Mouse (Mus musculus) Patski (cell line): ENCODE data around the gene Psmg4. TPM values are rescaled to one million over a fixed set of nuclear protein-coding genes. Genes with fewer than 3 reads are reported as not detected.

Source experiments
- ATAC-seq: fragments of 100-300 bp; one replicate; pipeline ENCODE4 v1.8.0; 2021
- CTCF ChIA-PET: fragments of 350-600 bp; sonication (Branson Sonifier 250); formaldehyde crosslinking; loops from one replicate; lab custom pipeline; 2022; ENCODE audit warnings: inconsistent platforms; lab: Charles Lee
- POLR2A ChIA-PET: fragments of 350-600 bp; sonication (Branson Sonifier 250); formaldehyde crosslinking; loops from one replicate; lab custom pipeline; 2022; ENCODE audit warnings: antibody characterized with exemption, inconsistent platforms; lab: Charles Lee
- DNase-seq: peaks from one replicate; pipeline ENCODE4 v3.0.0-alpha.2; 2011; ENCODE audit warnings: low read depth, low spot score
- H3K27me3 ChIP-seq: fragments of 371-371 bp; one replicate; pipeline ENCODE4 v1.5.1; 2021
- CTCF ChIP-seq: fragments of 100-300 bp; IDR thresholded peaks from one replicate; pipeline ENCODE4 v1.5.1; 2021
- in situ Hi-C: fragments of 300-500 bp; cut with MboI; formaldehyde crosslinking; loops from 3 replicates; pipeline ENCODE4 v1.11.1; 2018; ENCODE audit warnings: low pct_unique_long_range_greater_than_20kb, mixed read lengths
- polyA plus RNA-seq: library from polyadenylated mRNA; unstranded; gene quantifications from one replicate; pipeline ENCODE4 v1.2.3, GENCODE M21; 2021

The Psmg4 gene
- polyA plus RNA-seq, 1 experiment from 2014 or later = 36.6 TPM

DNA sequence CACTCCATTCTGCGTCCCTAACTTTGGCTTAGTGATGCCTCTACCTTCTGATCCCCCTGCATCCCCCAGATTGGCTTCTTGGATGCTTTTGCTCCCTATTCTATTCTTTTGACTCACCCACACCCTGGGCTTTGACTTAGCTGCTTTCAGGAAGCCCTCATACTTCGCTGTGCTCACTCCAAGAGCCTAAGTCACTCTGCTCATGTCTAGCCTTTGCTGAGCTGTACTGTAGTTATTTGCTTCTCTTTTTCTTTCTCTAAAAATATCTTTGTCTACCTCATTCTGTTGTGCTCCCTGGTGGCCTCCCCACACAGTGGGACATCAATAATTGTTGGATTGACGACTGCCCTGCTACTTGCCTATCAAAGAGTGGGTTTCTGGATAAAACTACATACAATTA is 14.6 kb upstream of the Psmg4 start:
- no peak for TF ChIP-seq CTCF
- DNase-seq = no peak
- H3K27me3 ChIP-seq = no peaks in the 10 kb centered on the region
- no peak for ATAC-seq
- ChIA-PET CTCF (interaction anchor here (1.0 to 3.5 kb wide), 2 partner anchors 99 to 102 kb away, joined by 3 to 14 read pairs; no protein-coding TSS in a partner anchor), POLR2A (no interaction called here)
- in situ Hi-C loops = no loop called here

DNA sequence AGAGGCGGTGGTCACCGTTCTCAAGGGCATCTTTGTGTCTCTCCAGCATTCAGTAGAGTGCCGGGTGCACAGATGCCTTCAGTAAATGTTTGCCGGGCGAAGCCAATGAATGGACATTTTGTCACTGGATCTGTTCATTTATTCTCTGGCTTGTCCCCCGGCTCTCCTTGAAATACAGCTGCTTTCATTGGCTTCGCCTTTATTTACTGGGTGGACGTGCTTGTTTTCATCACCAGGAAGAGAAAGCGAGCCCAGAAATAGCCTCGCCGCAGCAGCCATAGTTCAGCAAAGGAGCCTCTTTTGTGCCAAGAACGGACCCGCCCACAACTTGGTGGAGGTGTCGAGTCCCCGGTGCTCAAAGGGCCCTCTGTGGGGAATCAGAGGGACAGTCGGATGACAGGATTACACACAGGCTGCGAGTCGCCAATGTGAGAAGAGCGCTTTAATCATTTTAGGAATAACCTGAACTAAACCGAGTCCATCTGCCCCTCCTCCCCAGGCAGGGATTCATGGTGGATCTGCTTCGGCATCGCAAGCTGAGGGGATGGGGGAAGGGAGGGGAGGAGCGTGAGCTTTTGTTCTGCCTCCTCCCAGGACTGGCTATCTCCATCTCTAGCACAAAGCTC is 13.9 kb upstream of the Psmg4 start:
- CTCF ChIA-PET = interaction anchor here (0.9 to 3.5 kb wide), 3 partner anchors 82 to 103 kb away, joined by 3 to 14 read pairs (median 3); no protein-coding TSS in a partner anchor
- no peak for DNase-seq
- in situ Hi-C loops = no loop called here

DNA sequence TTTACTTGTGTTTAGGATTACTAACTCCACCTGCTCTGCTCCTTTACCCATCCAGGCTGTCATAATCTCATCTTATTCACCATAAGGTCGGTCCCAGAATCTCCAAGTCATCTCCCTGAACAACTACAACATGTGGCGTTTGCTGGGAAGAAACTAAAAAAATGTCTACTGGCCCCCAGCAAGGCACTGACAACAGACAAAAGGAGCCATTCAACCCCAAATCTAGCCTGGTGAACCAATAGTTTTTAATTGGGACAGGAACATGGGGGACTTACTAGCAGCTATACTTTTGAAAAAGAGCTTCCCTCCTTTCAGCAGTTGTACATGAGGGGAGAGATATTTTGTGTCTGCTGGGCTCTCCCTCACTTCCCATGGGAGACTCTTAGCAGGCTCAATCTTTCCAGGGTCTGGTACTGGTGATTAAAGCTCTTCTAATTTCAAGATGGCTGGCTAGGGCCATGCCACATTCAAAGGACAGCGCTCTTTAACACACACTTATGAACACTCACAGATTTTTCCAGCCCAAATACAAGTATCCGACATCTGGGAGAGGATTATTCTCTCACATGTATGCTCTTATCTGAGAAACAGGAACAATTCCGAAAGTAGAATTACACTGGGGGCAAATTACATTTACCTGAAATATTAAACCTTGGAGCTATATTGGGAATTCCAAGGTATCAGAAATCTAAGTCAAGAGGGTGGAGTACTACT is 13.1 kb upstream of the Psmg4 start:
- no peak for TF ChIP-seq CTCF
- H3K27me3 ChIP-seq = no peaks in the 10 kb centered on the region
- ChIA-PET CTCF (interaction anchor here (0.9 to 3.5 kb wide), 3 partner anchors 83 to 103 kb away, joined by 3 to 14 read pairs (median 3); no protein-coding TSS in a partner anchor), POLR2A (interaction anchor here (0.6 to 1.1 kb wide), 2 partner anchors 14 to 337 kb away, joined by 3 read pairs; partner anchors contain the start of gene Psmg4)
- in situ Hi-C loops = loop anchor here (10.0 kb wide), 1 partner anchor 195 kb away; no protein-coding TSS in a partner anchor
- ATAC-seq (no peak), DNase-seq (no peak)

More for the DNA sequence above, 13.9 kb upstream of the Psmg4 start:
- no peak for TF ChIP-seq CTCF
- POLR2A ChIA-PET = interaction anchor here (0.6 to 1.1 kb wide), 2 partner anchors 14 to 91 kb away, joined by 3 read pairs; partner anchors contain the start of gene Psmg4
- ATAC-seq = no peak
- H3K27me3 ChIP-seq = no peaks in the 10 kb centered on the region

DNA sequence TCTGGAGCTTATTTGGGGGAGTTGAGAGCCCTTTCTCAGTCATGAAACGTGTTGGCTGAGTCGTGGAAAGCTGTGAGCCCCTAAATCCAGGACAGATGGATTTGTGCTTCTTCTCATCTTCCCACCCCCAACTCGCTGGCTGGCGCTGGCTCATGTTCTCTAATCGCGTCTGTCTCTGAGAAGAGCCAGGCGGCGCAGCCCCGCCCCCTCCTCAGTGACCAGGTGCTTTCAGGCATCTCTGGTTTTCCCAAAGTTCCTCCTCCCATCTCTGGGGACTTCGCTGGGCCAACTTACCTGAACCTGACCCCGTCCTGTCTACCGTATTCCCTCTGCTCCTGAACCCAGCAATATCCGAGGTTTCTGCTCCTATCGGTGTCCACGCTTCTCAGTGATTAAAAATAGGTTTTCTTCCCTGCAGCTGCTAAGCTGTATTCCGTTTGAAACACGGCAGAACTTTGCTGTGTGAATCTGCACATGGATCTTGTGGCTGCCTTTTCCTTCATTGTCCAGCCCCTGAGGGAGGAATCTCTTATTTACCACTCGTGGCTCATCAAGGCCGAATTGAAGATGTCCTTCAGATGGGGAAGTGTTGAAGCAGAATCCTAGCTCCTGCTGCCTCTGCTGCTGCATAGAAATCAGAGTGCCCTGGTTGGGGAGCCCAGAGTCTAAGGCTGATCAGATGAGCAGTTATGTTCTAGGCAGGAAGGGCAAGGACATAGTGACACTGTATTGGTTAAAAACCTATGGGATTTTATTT is 12.3 kb upstream of the Psmg4 start:
- ChIA-PET POLR2A (interaction anchor here (0.6 kb wide), 2 partner anchors 17 to 336 kb away, joined by 3 to 4 read pairs; no protein-coding TSS in a partner anchor), CTCF (interaction anchor here (1.5 to 3.5 kb wide), 2 partner anchors 84 to 104 kb away, joined by 3 to 14 read pairs; no protein-coding TSS in a partner anchor)
- H3K27me3 ChIP-seq = no peaks in the 10 kb centered on the region
- in situ Hi-C loops = loop anchor here (10.0 kb wide), 1 partner anchor 196 kb away; no protein-coding TSS in a partner anchor
- no peak for ATAC-seq
- no peak for TF ChIP-seq CTCF
- no peak for DNase-seq

DNA sequence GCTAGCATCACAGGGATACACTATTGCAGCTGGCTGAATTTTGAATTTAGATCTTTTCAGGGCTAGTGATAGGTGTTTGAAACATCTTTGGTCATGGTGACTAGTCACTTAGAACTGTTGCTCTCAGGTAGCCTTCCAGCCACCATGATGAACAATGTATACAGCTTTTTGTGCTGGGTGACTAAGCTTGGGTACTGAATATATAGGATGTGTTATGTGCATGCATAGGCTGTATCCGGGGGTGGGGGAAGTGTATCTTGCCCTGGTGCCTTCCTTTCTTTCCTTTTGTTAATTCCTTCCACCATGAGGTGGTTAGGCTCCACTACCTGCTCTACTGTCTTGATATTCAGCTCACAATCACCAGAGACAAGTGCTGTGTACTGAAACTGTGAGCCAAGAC is 11.3 kb upstream of the Psmg4 start:
- ATAC-seq = no peak

DNA sequence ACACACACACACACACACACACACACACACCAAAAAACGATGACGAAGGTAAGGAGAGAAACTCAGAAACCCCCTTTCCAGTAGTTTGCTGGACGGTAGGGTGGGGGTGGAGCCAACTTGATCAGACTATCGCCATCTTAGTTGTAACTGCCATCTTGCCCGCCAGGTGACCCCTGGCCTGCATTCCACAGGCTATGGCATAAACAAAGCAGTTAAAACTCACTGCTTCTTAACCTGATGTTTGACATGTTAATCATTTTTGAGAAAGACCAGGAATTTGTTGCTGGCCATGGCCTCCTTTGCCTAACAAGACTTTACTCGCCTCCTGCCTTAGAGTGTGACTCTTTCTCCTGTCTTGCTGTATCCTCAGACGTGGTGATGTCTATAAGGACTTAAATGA is 10.1 kb upstream of the Psmg4 start:
- TF ChIP-seq CTCF = no peak
- DNase-seq = no peak
- no peaks in the 10 kb centered on the region for H3K27me3 ChIP-seq
- POLR2A ChIA-PET = no interaction called here
- in situ Hi-C loops = loop anchor here (10.0 kb wide), 1 partner anchor 198 kb away; no protein-coding TSS in a partner anchor
- no peak for ATAC-seq
- CTCF ChIA-PET = interaction anchor here (1.7 kb wide), 1 partner anchor 40 kb away, joined by 6 read pairs; no protein-coding TSS in a partner anchor

More for the DNA sequence above, 11.3 kb upstream of the Psmg4 start:
- no peak for TF ChIP-seq CTCF
- DNase-seq = no peak
- in situ Hi-C loops = loop anchor here (10.0 kb wide), 1 partner anchor 197 kb away; no protein-coding TSS in a partner anchor
- ChIA-PET CTCF (no interaction called here), POLR2A (interaction anchor here (0.6 kb wide), 1 partner anchor 18 kb away, joined by 4 read pairs; no protein-coding TSS in a partner anchor)
- H3K27me3 ChIP-seq = no peaks in the 10 kb centered on the region

DNA sequence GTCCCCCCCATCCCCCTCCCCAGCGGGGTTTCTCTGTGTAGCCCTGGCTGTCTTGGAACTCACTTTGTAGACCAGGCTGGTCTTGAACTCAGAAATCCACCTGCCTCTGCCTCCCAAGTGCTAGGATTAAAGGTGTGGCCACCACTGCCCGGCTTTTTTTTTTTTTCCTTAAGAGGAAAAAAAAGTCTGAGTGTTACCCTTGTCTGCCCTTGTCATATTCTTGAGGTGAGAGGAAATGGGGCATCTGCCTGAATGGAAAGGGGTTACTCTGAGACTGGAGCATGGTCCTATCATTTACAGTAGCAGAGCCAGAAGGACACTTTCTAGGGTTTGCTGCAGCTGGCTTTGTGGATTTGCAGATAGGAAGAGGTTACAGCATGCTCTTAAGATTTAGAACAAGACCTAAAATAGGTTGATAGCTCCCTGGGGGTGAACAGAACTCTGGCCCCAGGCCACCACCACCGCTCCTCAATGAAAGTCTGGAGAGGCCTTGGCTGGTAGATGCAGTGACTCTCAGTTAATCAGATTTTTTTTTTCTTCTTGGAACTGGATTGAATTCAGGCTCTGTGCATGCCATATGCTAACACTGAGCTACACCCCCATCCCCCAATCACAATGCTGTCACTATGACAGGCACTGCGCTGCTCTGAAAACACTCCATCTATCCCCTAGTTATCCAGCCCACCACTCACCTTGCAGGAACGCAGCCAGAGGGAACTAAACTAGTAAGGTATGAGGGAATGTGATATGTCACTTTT is 9.3 kb upstream of the Psmg4 start:
- POLR2A ChIA-PET = no interaction called here
- no peak for DNase-seq
- in situ Hi-C loops = loop anchor here (10.0 kb wide), 1 partner anchor 199 kb away; no protein-coding TSS in a partner anchor
- CTCF ChIA-PET = interaction anchor here (0.8 to 2.2 kb wide), 7 partner anchors 10 to 197 kb away, joined by 3 to 24 read pairs (median 4); no protein-coding TSS in a partner anchor
- ATAC-seq = no peak
- H3K27me3 ChIP-seq = no peaks in the 10 kb centered on the region
- TF ChIP-seq CTCF = no peak

DNA sequence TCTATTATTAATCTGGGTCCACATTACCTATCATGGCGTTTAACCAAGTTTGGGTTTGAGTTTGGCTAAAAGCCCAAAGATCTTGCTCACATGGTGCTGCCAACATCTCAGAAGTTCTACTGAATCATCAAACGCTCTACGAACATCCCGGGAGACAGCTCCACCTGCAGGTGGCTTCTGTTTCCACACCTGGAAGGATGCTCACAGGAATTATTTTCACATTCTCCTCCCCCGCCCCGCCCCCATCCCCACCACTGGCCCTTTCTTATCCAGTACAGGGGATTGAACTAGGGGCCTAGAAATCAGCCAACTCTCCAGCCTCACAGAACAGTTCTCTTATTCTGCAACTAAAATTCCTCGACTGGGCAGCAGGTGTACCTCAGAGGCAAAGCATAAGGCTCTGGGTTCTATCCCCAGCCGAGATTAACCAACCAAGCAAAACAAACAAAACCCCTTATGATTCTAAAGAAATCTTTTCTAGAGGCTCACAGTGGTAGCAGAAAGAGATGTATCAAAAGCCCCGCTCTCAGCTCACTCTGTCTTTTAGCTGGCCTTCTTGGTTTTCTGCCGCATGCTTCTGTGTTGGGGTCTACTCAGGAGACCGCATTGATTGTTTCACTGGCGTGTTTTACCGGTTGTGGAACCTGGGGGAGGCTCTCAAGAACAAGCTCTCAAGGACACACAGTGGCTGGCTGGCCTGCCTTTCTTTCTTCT is 8.4 kb upstream of the Psmg4 start:
- POLR2A ChIA-PET = no interaction called here
- ATAC-seq = peak; percentile 35
- no peak for DNase-seq
- in situ Hi-C loops = loop anchor here (10.0 kb wide), 1 partner anchor 200 kb away; no protein-coding TSS in a partner anchor
- no peaks in the 10 kb centered on the region for H3K27me3 ChIP-seq
- TF ChIP-seq CTCF = peak; percentile 84
- CTCF ChIA-PET = interaction anchor here (0.8 to 2.2 kb wide), 8 partner anchors 11 to 197 kb away, joined by 3 to 24 read pairs (median 4); partner anchors contain the start of gene Bphl
